Mouse (Mus musculus): ENCODE results near the gene Timmdc1. TPM values are rescaled to one million over a fixed set of nuclear protein-coding genes. Genes with fewer than 3 reads are reported as not detected.

The Timmdc1 gene
- 3.9 TPM for polyA plus RNA-seq (2017; shearing (Covaris generic))

DNA sequence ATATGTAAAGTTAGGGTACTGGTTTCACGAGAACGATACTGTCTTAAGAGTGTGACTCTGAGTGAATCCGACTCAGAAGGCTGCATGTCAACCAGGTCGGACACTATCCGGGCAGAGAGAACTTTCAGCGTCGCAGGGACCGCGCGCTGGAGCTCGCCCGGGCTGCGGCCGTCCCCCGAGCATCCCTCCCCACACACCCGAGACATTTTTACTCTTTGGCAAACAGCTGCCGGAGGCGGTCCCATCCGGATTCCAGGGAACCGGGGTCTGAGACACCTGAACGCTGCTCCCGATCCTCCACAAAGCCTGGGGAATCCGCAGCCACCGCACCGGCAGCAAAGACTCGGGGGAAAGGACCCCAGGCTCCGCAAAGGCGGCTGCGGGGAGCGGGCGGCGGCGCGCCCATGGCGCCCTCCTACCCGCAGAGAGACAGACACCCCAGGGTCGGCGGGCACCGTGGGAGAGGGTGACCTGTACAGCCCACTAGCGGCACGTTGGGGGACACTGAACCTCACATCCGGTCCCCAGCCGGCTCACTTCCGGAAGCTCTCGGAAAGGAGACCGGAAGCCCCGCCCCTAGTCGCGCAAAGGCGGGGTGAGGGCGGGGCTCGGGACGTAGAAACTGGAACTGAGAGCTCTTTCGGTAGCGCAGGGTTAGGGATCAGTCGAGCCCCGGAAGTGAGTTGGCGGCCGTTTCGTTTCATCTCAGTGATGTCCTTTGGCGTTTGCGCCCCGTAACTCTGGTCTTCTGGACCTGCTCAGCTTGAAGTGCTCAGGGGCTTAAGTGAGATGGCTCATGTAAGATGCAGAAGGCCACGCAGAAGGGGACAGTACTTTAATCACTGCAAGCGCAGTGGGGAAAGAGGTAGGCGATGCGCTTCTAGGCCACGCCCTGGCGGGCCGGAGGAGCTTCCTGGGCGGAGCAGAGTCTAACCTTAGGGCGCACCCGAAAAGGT lies at the start of gene Timmdc1:
TSS of gene Timmdc1 (minus strand) at position 535 of the 956 bp plus-strand sequence.

DNA sequence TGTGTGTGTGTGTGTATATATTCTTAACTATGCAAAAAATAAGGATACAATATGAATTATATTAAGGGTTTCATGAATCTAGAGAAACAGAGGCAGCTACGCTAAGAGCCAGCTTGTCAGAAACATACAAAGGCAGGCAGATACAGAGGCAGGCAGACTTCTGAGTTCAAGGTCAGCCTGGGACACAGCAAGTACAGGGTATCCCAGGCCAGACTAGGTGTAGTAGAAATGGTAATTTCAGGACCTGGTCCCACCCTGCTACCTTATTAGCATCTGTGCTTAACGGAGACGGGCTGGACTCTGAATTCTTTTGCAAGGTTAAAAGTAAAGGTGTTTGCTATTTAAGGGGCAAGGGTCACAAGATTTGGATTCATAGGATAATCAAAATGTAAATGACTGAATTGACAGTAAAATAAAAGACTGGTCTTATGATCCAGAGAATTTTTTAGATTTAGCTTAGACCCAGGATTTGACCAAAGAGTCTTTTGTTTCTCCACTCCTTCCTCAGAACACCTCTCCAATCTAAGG lies 35.8 kb upstream of the Timmdc1 start, which contains the start of gene Tmem39a:
TSS of gene Tmem39a (plus strand) at position 478 of the 528 bp plus-strand sequence.

DNA sequence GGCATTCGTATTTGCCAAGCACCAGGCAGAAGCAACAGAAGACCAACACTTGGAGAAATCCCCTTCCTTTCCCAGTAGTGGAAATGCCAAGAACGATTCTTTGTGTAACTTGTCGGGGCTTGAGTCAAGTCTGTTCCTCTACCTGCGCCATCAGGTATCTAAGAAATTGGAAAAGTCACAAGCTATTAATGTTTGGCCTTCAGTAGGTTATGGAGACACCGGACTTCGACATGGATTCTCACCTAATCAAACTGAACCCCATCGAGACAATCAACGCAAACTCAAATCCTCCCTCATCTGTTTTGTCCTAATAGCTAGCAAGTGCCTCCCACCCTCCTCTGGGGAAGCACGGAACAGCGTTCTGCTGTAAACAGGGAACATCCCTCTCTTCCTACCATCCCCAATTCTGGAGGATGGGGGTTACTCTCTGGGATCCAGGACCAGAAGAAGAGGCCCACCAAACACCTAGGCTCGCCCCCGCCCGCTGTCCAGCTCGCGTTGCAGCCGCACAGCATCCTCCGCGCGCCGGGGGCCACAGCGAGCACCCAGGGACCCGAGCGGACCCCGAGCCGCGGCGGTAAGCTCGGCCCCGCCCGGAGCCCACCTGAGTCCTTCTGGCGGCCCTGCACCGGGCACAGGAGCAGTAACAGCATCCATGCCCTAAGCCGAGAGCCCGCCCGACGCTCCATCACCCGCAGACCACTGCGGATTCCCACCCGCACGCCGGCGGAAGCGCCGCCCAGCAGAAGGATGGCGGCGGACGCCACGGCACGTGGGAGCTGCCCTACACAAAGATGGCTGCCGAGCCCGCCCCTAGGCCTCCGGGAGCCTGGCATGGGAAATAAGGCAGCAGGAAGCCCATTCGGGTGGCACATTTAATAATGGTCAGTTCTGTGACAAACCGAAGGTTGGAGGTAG lies 27.3 kb upstream of the Timmdc1 start, which contains the start of gene Poglut1:
TSS of gene Poglut1 (minus strand) at position 780 of the 918 bp plus-strand sequence.

DNA sequence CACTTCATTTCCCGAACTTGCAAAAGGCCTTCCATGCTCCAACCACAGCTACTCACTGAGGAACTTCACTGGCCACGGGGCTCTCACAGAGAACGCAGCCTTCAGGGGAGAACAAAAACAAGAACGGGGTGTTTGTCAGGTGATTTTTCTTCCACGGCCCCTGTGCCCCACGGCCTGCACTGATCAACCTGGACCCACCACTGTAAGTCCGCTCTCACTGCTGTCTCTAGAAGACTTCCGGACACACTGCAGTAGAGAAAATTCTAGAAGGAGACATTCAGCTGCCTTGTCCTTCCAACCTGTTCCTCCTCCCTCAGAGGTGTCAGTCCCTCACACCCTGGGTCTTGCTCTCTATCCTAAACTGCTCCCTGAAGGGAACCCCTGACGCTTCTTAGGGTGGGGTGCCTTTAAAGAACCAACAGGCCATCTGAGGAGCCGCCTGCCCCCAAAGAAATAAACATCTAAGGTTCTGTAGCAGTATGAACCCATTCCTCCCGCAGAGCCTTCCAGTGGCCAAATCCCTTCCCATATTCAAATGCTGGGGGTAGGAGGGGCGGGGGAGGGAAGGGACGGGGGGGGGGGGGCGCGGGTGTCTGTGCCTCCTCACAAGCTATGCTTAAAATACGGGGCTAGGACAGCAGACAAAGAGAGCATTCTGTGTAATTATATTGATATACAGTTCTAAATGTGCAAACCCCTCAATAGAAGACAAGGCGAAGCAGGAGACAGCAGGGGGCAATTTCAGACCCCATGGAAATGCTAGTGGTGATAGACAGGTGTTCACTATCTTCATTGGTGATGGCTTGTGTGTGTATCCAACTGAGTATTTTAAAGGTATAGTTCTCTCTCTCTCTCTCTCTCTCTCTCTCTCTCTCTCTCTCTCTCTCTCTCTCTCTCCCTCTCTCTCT lies 66.7 kb downstream of the Timmdc1 start, which contains the start of gene Cd80:
TSS of gene Cd80 (plus strand) at position 51 of the 908 bp plus-strand sequence.

DNA sequence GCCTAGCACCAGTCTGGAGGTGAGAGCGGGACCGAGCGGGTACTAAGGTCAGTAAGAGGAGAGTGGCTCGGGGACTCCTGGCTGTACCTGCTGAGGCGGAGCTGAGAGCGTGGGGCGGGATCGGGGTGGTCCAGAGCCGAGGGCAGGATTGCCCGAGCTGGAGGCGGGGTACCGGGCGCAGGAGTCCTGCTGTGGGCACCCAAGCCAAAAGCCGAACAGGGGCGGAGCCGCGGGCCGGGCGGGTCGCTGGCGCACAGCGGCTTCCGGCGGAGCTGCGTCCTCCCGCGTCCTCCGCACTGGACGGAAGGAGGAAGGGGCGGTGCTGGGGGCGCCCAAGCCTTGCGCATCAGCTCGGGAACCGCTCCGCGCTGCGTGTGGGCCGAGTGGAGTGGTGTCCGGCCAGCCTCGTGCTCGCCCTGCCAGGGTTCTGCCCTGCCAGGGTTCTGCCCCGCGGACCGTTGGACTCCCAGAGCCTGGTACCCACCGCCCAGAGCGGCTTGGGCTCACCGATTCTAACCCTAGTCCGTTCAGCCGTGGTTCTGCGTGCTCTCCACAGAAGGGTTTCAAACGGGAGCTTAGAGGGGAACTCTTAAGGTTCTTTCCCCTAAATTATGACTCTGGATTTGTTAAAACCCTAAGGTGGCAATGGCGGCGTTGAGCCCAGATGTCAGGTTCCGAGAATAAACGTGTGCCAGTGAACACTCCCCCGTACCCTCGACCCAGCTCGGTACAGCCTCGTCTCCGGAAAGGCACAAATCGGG lies 69.8 kb downstream of the Timmdc1 start, which contains the start of gene Adprh:
TSS of gene Adprh (minus strand) at position 262 of the 761 bp plus-strand sequence.

Other genes with a start within 250 kb of the Timmdc1 start
- not detected for gene Nr1i2, start 227.8 kb downstream of the Timmdc1 start, polyA plus RNA-seq (2017; shearing (Covaris generic))
- 0.27 TPM for gene Maats1, start 180.5 kb downstream of the Timmdc1 start, polyA plus RNA-seq (2017; shearing (Covaris generic))
- gene Cox17, start 175.7 kb downstream of the Timmdc1 start, polyA plus RNA-seq (2017; shearing (Covaris generic)) = 247 TPM
- not detected for gene Gm21987, start 175.6 kb downstream of the Timmdc1 start, polyA plus RNA-seq (2017; shearing (Covaris generic))
- 3.0 TPM for gene Popdc2, start 160.5 kb downstream of the Timmdc1 start, polyA plus RNA-seq (2017; shearing (Covaris generic))
- not detected for gene Pla1a, start 89.5 kb downstream of the Timmdc1 start, polyA plus RNA-seq (2017; shearing (Covaris generic))
- 60.8 TPM for gene Adprh, start 70.0 kb downstream of the Timmdc1 start, polyA plus RNA-seq (2017; shearing (Covaris generic))
- gene Cd80, start 67.1 kb downstream of the Timmdc1 start, polyA plus RNA-seq (2017; shearing (Covaris generic)) = 4.9 TPM
- gene Poglut1, start 27.6 kb upstream of the Timmdc1 start, polyA plus RNA-seq (2017; shearing (Covaris generic)) = 27.8 TPM
- gene Tmem39a, start 36.0 kb upstream of the Timmdc1 start, polyA plus RNA-seq (2017; shearing (Covaris generic)) = 78.8 TPM
- 64.9 TPM for gene Arhgap31, start 190.6 kb upstream of the Timmdc1 start, polyA plus RNA-seq (2017; shearing (Covaris generic))
- 1.7 TPM for gene B4galt4, start 219.6 kb upstream of the Timmdc1 start, polyA plus RNA-seq (2017; shearing (Covaris generic))